Mouse (Mus musculus) stomach, postnatal 0 days (tissue): ENCODE measurements around the gene Fgfr2. TPM values are rescaled to one million over a fixed set of nuclear protein-coding genes. Genes with fewer than 3 reads are reported as not detected.
"Not testable (repeated sequence)": the region's sequence is repeated elsewhere in the genome, so short reads cannot be mapped to it uniquely, and the experiment has no call there.

ENCODE experiments used
- ATAC-seq: fragments of 200-750 bp; cut with Nextera tagmentation; 2 replicates; pipeline ENCODE4 v1.8.0; 2017; ENCODE audit not compliant: low FRiP score, low TSS enrichment
- DNase-seq: peaks from one replicate; pipeline ENCODE4 v3.0.0-alpha.2; 2016; ENCODE audit warnings: low spot score
- H3K27ac ChIP-seq: fragments of 300-500 bp; sonication (generic); replicated peaks from 2 replicates; pipeline ENCODE4 v1.5.1; 2014; ENCODE audit warnings: mild to moderate bottlenecking, control low read depth
- H3K27me3 ChIP-seq: fragments of 300-500 bp; sonication (generic); 2 replicates; pipeline ENCODE4 v1.6.1; 2014; ENCODE audit warnings: low read length; ENCODE audit not compliant: control insufficient read depth, insufficient read depth
- H3K36me3 ChIP-seq: fragments of 300-500 bp; sonication (generic); 2 replicates; pipeline ENCODE4 v1.6.1; 2014; ENCODE audit warnings: low read length, mixed read lengths; ENCODE audit not compliant: control insufficient read depth, insufficient read depth
- H3K4me1 ChIP-seq: fragments of 300-500 bp; sonication (generic); replicated peaks from 2 replicates; pipeline ENCODE4 v1.6.1; 2014; ENCODE audit warnings: antibody characterized with exemption; ENCODE audit not compliant: control insufficient read depth, insufficient read depth
- H3K4me2 ChIP-seq: fragments of 300-500 bp; sonication (generic); replicated peaks from 2 replicates; pipeline ENCODE4 v1.6.1; 2014; ENCODE audit warnings: low read depth, mild to moderate bottlenecking, control low read depth, moderate library complexity
- H3K4me3 ChIP-seq: fragments of 300-500 bp; sonication (generic); 2 replicates; pipeline ENCODE4 v1.5.1; 2014; ENCODE audit warnings: low read depth, low read length, control low read depth
- H3K9ac ChIP-seq: fragments of 300-500 bp; sonication (generic); 2 replicates; pipeline ENCODE4 v1.6.1; 2014; ENCODE audit warnings: mild to moderate bottlenecking, low read length, control low read depth, mixed read lengths
- H3K9me3 ChIP-seq: fragments of 300-500 bp; sonication (generic); 2 replicates; pipeline ENCODE4 v1.6.1; 2016; ENCODE audit warnings: low read length; ENCODE audit not compliant: control insufficient read depth
- CTCF ChIP-seq: IDR thresholded peaks from 2 replicates; pipeline ENCODE4 v1.5.1; 2016; ENCODE audit warnings: antibody characterized with exemption, low read depth, mild to moderate bottlenecking, moderate library complexity
- EP300 ChIP-seq: optimal IDR thresholded peaks from 2 replicates; pipeline ENCODE3; 2016; ENCODE audit warnings: antibody characterized with exemption
- WGBS: fragments of 180-500 bp; shearing (Covaris S2); extraction: QIAGEN DNeasy Blood & Tissue Kit; methylation state at CpG from one replicate; pipeline ENCODE4 v1.1.7; 2014; 5-methylcytosine and 5-hydroxymethylcytosine counted together
- polyA plus RNA-seq: library from polyadenylated mRNA; unstranded; fragments of >200 nt; fragmentation: Nextera tagmentation; extraction: Ambion mirVana; gene quantifications from 2 replicates; pipeline ENCODE4 v1.2.1, GENCODE M21; 2015

The Fgfr2 gene
- polyA plus RNA-seq, 1 experiment from 2014 or later, result 60.8 TPM

DNA sequence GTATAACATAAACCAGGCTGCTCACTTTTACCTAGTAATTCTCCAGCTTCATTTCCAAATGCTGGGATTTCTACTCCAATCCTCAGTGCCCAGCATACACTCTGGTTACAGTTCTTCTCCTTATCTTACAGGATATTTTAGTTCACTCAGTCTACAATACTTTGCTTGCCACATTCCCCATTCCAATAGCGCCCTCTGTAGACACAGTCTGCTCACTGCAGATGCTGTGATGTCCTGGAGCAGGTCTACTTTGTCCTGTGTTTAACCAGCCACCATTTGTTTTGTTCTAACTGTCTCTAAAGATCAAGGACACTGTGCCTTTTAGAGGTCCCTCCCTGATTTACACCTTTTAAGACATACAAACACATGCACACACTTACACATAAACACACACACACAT, 2055.0 kb downstream of the Fgfr2 start:
- not testable (repeated sequence) for H3K4me2 ChIP-seq, H3K27me3 ChIP-seq, H3K36me3 ChIP-seq, H3K27ac ChIP-seq, H3K4me1 ChIP-seq, H3K9me3 ChIP-seq, H3K4me3 ChIP-seq, ATAC-seq, H3K9ac ChIP-seq
- DNase-seq, result peak; percentile 40
- 0% methylated on average over 1 of the region's 1 CpGs for WGBS
- peak; percentile 70 for TF ChIP-seq CTCF

DNA sequence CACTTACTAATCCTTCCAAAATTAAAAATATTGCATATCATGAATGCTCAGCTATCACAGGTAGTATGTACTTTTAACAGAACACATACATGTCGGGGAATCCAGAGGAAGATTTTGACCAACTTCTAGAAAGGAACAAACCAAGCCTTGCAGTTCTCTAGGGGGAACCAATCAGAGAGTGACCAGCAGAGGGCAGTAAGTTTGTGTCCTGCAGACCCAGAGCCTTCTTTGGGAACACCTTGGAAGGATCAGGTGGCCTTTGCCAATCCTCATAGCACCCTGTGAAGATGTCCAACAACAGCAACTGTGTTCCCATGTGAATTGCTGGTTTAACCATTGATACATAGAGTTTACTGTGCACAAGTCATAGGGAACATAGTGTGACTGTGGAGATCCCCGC, 2060.6 kb downstream of the Fgfr2 start:
- H3K4me1 ChIP-seq, result no peaks in the 10 kb centered on the region
- ATAC-seq (no peak), DNase-seq (no peak)
- H3K27ac ChIP-seq, result no peak overlapping the region
- WGBS, result 83% methylated on average over 2 of the region's 2 CpGs
- no peak for TF ChIP-seq EP300
- peak; percentile 54 for TF ChIP-seq CTCF
- H3K36me3 ChIP-seq, result no peaks in the 10 kb centered on the region
- no peaks in the 10 kb centered on the region for H3K9me3 ChIP-seq
- H3K27me3 ChIP-seq, result no peaks in the 10 kb centered on the region
- no peak overlapping the region for H3K4me3 ChIP-seq
- H3K4me2 ChIP-seq, result no peak overlapping the region
- H3K9ac ChIP-seq, result no peak overlapping the region

DNA sequence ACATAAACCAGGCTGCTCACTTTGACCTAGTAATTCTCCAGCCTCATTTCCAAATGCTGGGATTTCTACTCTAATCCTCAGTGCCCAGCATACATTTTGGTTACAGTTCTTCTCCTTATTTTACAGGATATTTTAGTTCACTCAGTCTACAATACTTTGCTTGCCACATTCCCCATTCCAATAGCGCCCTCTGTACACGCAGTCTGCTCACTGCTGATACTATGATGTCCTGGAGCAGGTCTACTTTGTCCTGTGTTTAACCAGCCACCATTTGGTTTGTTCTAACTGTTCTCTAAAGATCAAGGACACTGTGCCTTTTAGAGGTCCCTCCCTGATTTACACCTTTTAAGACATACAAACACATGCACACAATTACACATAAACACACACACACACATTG, 2063.3 kb downstream of the Fgfr2 start:
- H3K9ac ChIP-seq, ATAC-seq, H3K4me1 ChIP-seq, H3K9me3 ChIP-seq, H3K27ac ChIP-seq, H3K36me3 ChIP-seq, H3K4me3 ChIP-seq, H3K4me2 ChIP-seq, H3K27me3 ChIP-seq: not testable (repeated sequence)
- DNase-seq, result peak; percentile 38
- WGBS, result 51% methylated on average over 2 of the region's 2 CpGs
- TF ChIP-seq CTCF, result peak; percentile 70

DNA sequence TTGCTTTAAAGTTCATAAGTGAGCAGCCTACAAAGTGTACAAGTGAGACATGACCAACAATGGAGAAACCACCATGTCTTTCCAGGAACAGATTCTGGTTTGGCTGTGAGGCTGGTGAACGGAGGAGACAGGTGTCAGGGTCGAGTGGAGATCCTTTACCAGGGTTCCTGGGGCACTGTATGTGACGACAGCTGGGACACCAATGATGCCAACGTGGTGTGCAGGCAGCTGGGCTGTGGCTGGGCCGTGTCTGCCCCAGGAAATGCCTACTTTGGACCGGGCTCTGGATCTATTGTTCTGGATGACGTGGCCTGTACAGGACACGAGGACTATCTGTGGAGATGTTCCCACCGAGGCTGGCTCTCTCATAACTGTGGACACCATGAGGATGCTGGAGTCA, 2065.2 kb downstream of the Fgfr2 start:
- not testable (repeated sequence) for DNase-seq, H3K9ac ChIP-seq, H3K36me3 ChIP-seq, H3K4me2 ChIP-seq, H3K4me3 ChIP-seq, H3K27me3 ChIP-seq, H3K4me1 ChIP-seq, ATAC-seq, H3K9me3 ChIP-seq, H3K27ac ChIP-seq
- WGBS, result 73% methylated on average over 9 of the region's 9 CpGs

DNA sequence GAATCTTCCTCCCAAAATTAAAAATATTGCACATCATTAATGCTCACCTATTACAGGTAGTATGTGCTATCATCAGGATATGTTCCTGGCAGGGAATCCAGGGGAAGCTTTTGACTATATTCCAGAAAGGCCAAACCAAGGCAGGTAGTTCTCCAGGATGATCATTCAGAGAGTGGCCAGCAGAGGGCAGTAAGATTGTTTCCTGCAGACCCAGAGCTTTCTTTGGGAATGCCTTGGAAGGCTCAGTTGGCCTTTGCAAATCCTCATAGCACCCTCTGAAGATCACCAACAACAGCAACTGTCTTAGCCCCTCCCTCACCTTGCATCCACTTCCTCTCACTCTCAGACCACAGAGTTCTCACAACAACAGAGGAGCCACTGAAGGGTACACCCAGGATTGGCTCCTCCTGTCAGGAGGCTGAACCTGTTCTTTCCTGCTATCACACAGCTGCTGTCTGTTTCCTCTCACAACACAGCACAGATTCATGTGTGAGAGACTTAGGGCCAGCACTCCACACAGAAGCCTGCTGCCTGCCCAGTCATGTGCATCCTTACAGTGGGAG, 2068.3 kb downstream of the Fgfr2 start:
- H3K27ac ChIP-seq, result no peak overlapping the region
- no peaks in the 10 kb centered on the region for H3K27me3 ChIP-seq
- no peak overlapping the region for H3K9ac ChIP-seq
- H3K4me2 ChIP-seq, result no peak overlapping the region
- no peaks in the 10 kb centered on the region for H3K4me1 ChIP-seq
- no peak for TF ChIP-seq EP300
- TF ChIP-seq CTCF, result peak; percentile 68
- peak; percentile 43 for DNase-seq
- H3K9me3 ChIP-seq, result no peaks in the 10 kb centered on the region
- H3K36me3 ChIP-seq, result no peaks in the 10 kb centered on the region
- H3K4me3 ChIP-seq, result no peak overlapping the region
- no peak; the same call in 1 of the 2 replicates for ATAC-seq

DNA sequence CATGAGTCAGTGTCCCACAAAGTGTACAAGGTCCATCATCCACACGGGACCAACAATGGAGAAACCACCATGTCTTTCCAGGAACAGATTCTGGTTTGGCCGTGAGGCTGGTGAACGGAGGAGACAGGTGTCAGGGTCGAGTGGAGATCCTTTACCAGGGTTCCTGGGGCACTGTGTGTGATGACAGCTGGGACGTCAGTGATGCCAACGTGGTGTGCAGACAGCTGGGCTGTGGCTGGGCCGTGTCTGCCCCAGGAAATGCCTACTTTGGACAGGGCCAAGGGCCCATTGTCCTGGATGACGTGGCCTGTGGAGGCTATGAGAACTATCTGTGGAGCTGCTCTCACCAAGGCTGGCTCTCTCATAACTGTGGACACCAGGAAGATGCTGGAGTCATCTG, 2073.3 kb downstream of the Fgfr2 start:
- not testable (repeated sequence) for H3K27me3 ChIP-seq, H3K27ac ChIP-seq, H3K9ac ChIP-seq, H3K4me3 ChIP-seq, H3K9me3 ChIP-seq, DNase-seq, H3K4me1 ChIP-seq, H3K36me3 ChIP-seq, H3K4me2 ChIP-seq, ATAC-seq
- WGBS, result 77% methylated on average over 8 of the region's 8 CpGs
